11 mouse cellular contexts compared by ENCODE assay signal in the genomic region with DNA sequence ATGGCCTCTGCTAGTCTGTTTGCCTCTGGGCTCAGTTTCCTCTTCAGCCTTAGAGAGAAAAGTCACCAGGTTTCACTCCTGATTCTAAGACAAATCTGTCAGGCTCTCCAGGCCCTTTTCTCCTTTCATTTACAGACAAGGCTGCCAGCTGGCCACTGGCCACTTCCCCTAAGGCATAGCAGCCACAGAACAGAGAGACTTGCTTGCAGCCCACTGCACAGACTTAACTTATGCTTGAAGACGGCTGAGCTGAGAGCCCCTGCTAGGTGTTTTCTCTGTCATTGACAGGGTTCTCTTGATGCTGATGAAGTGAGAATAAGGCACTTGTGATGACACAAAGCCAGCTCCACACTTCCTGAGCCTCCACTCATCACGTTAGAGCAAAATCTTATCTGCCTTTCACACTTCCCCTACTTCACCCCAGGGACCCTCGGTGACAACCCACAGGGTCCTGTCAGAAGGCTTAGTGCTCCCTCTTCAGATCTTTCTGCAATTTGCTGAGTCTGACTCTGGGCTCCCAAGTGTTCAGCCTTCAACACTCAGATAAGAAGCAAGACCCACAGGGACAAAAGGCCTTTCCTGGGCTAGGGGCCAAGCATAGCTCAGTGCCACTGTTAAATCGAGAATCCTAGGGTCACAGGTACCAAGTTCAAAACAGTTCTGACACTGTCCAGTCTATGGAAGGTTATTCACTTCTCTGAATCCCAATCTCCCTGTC. TPM values are rescaled to one million over a fixed set of nuclear protein-coding genes. Genes with fewer than 3 reads are reported as not detected.
DNase-seq lines count a peak whose midpoint lies in the region; ATAC-seq lines count a peak whose summit lies in the region.
"Had no signal": no experiment of that assay in that cellular context is flagged by ENCODE, and none has a peak within 500 bp of the region (broad histone marks: within the 10 kb centered on the region; RNA-seq: fewer than 3 reads in every experiment).

No protein-coding gene starts in this region.

- H3K4me1 ChIP-seq in heart, embryonic 16.5 days (ENCODE audit: control insufficient read depth, insufficient read depth, low read length) = peaks cover 6% of the 10 kb centered on the region; the same call in 1 of the 2 replicates

- H3K9me3 ChIP-seq in heart, embryonic 16.5 days (replicated peaks; ENCODE audit: control insufficient read depth, low read length) = peaks cover 2% of the 10 kb centered on the region; the same call in 1 of the 2 replicates

- H3K27ac ChIP-seq in heart, embryonic 16.5 days (ENCODE audit: low read length) = no peak overlapping the region
- H3K27ac ChIP-seq: liver, embryonic 14.5 days had no signal

- H3K27me3 ChIP-seq in heart, embryonic 16.5 days (ENCODE audit: control insufficient read depth, insufficient read depth, low read length) = peaks cover 80% of the 10 kb centered on the region

- peak; percentile 88 for ATAC-seq in heart, embryonic 16.5 days (replicated peaks; ENCODE audit: extremely low read depth, insufficient read depth, low FRiP score)

- WGBS in heart, embryonic 16.5 days = 5% methylated on average over 4 of the region's 4 CpGs

- H3K36me3 ChIP-seq in heart, embryonic 16.5 days (ENCODE audit: control insufficient read depth, insufficient read depth) = no peaks in the 10 kb centered on the region

- no peak overlapping the region for H3K4me3 ChIP-seq in heart, embryonic 16.5 days (ENCODE audit: low read length)

- DNase-seq in adrenal gland, adult (ENCODE audit: inconsistent age in 2 of 2, low spot score in 1 of 2) = peak; percentile 37 to 70
- DNase-seq in adrenal gland, postnatal 4 days (ENCODE audit: low spot score in 2 of 2) = no peak
- DNase-seq in heart, adult 8-10 months (ENCODE audit: low spot score) = no peak
- DNase-seq in adipocyte (ENCODE audit: low spot score) = peak; percentile 76
- DNase-seq in heart, postnatal 4 days = peak; percentile 22
- no peak for DNase-seq in gastrocnemius, postnatal 10 days
- DNase-seq in spleen, adult 12 weeks (ENCODE audit: low spot score) = no peak
- DNase-seq: kidney, postnatal 14 days had no signal

- H3K9ac ChIP-seq in heart, embryonic 16.5 days (ENCODE audit: low read length) = no peak overlapping the region
- H3K9ac ChIP-seq: liver, embryonic 14.5 days had no signal

- H3K4me2 ChIP-seq in heart, embryonic 16.5 days (ENCODE audit: low read depth, low read length) = no peak overlapping the region

RNA-seq across cellular contexts. Expression of a gene that starts 25.8 kb away (rescaled TPM):
- total RNA-seq in adrenal gland, postnatal 4 days (2021) = 1 to 10 TPM; 8.3 TPM
- polyA plus RNA-seq in heart, embryonic 16.5 days (2015; fragmentation: Nextera tagmentation; extraction: Ambion mirVana) = 7.5 and 9.2 TPM in 2 replicates
- total RNA-seq in heart, adult 8-10 months (2022) = 10 to 100 TPM; 17.3 to 28.2 (median 21.5) TPM
- total RNA-seq in heart, postnatal 4 days (2021) = 10 to 100 TPM; 14.0 to 17.0 TPM
- total RNA-seq in gastrocnemius, postnatal 10 days (2021) = 10 to 100 TPM; 20.3 to 24.0 TPM
- total RNA-seq: monocyte, adult 5-6 weeks had no signal

RNA-seq across cellular contexts. Expression of a gene that starts 51.8 kb away (rescaled TPM):
- total RNA-seq in adrenal gland, postnatal 4 days (2021) = 10 to 100 TPM; 57.6 to 62.6 TPM
- polyA plus RNA-seq in heart, embryonic 16.5 days (2015; fragmentation: Nextera tagmentation; extraction: Ambion mirVana) = 115 and 136 TPM in 2 replicates
- total RNA-seq in heart, adult 8-10 months (2022) = 10 to 100 TPM; 61.1 to 70.9 (median 64.9) TPM
- total RNA-seq in heart, postnatal 4 days (2021) = 10 to 100 TPM; 55.9 to 56.0 TPM
- 10 to 100 TPM; 60.0 to 65.4 TPM for total RNA-seq in gastrocnemius, postnatal 10 days (2021)

Comparison
In these comparisons a context has a peak if more than half of its experiments do, and no peak if none do; other contexts are left out.
1. DNase-seq: peak in adrenal gland, adult (2 of 2), adipocyte (single experiment) and heart, postnatal 4 days (single experiment); none in adrenal gland, postnatal 4 days (0 of 2), heart, adult 8-10 months (single experiment), gastrocnemius, postnatal 10 days (single experiment) and spleen, adult 12 weeks (single experiment).